In the genomic region with DNA sequence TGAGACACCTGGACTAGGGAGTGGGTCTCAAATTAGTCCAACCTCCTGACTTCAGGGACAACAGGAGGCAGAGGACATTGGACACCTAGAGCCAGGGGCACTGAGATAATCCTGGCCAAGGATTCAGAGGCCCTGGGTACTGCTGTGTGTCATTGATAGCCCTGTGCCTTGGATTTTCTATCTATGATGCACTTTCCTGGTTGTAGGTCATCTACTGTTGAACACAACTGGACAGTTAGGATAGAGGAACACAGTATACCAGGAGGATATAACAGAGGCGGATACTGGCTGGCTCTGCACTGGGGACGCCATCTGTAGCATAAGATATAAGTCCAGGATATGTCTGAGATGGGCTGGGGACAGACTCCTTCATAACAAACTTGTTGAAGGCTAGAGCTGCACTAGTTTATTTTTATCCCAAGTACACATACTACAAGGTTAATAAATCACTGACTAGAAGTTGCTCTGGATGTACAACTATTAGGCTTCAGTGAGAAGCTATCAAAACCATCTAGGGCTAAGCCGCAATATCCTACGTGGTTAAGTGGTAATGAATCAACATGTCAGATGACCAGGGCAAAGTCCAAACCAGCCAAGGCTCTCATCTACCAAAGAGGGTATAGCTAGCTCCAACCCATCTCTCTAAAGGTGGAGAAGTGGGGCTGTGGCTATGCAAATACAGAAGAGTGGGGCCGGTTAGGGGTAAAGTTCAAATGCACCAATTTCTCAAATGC, we compare ENCODE assay signal across 12 mouse cellular contexts.
DNase-seq lines count a peak whose midpoint lies in the region; ATAC-seq lines count a peak whose summit lies in the region.
"Had no signal": no experiment of that assay in that cellular context is flagged by ENCODE, and none has a peak within 500 bp of the region (broad histone marks: within the 10 kb centered on the region; RNA-seq: fewer than 3 reads in every experiment).

No protein-coding gene starts in this region.

- H3K4me3 ChIP-seq in heart, embryonic 11.5 days (ENCODE audit: low read depth, low read length) = no peak overlapping the region
- H3K4me3 ChIP-seq: forebrain, embryonic 15.5 days; liver, embryonic 13.5 days had no signal

- no peak overlapping the region for H3K9ac ChIP-seq in heart, embryonic 11.5 days (ENCODE audit: low read depth, low read length)
- H3K9ac ChIP-seq: forebrain, embryonic 15.5 days; liver, embryonic 13.5 days had no signal

- no peaks in the 10 kb centered on the region for H3K36me3 ChIP-seq in heart, embryonic 11.5 days (ENCODE audit: control insufficient read depth, insufficient read depth, low read length)
- H3K36me3 ChIP-seq: forebrain, embryonic 15.5 days; liver, embryonic 13.5 days had no signal

- H3K27me3 ChIP-seq in heart, embryonic 11.5 days (ENCODE audit: control insufficient read depth, insufficient read depth, low read length) = no peaks in the 10 kb centered on the region
- H3K27me3 ChIP-seq: forebrain, embryonic 15.5 days; liver, embryonic 13.5 days had no signal

- no peak for ATAC-seq in heart, embryonic 11.5 days (replicated peaks; ENCODE audit: insufficient number of reproducible peaks, low FRiP score, low TSS enrichment)
- ATAC-seq: forebrain, embryonic 15.5 days had no signal

- no peaks in the 10 kb centered on the region for H3K9me3 ChIP-seq in heart, embryonic 11.5 days (replicated peaks; ENCODE audit: control insufficient read depth, low read length)
- H3K9me3 ChIP-seq: forebrain, embryonic 15.5 days; liver, embryonic 13.5 days had no signal

- H3K4me2 ChIP-seq in heart, embryonic 11.5 days = no peak overlapping the region
- H3K4me2 ChIP-seq: forebrain, embryonic 15.5 days; liver, embryonic 13.5 days had no signal

- H3K27ac ChIP-seq in heart, embryonic 11.5 days (ENCODE audit: low read depth, low read length) = 0 out of 2 replicates have a peak overlapping the region, but pooled peaks have one; percentile 12
- H3K27ac ChIP-seq: forebrain, embryonic 15.5 days; liver, embryonic 13.5 days; macrophage had no signal

- no peak for DNase-seq in heart, adult 8-10 months (ENCODE audit: low spot score)
- peak; percentile 67 for DNase-seq in 416B (ENCODE audit: low read depth)
- DNase-seq in kidney, adult 11 months = peak; percentile 72
- DNase-seq in kidney, postnatal 36 days = peak; percentile 54 to 78
- DNase-seq in adrenal gland, postnatal 10 days = no peak
- no peak for DNase-seq in Muller cell, postnatal 12 days (ENCODE audit: inconsistent ontology term)
- DNase-seq in right cerebral cortex, postnatal 4 days = no peak
- DNase-seq: cerebellum, postnatal 36 days; liver, embryonic 13.5 days had no signal

- peaks cover 9% of the 10 kb centered on the region; the same call in 1 of the 2 replicates for H3K4me1 ChIP-seq in heart, embryonic 11.5 days (ENCODE audit: control insufficient read depth, insufficient read depth, low read length)
- H3K4me1 ChIP-seq: liver, embryonic 13.5 days had no signal

- WGBS in heart, embryonic 11.5 days (ENCODE audit: insufficient replicate concordance) = 80% methylated on average over 5 of the region's 5 CpGs

Comparison
In these comparisons a context has a peak if more than half of its experiments do, and no peak if none do; other contexts are left out.
1. DNase-seq: peak in 416B (single experiment), kidney, adult 11 months (single experiment) and kidney, postnatal 36 days (2 of 2); none in heart, adult 8-10 months (single experiment), adrenal gland, postnatal 10 days (single experiment), Muller cell, postnatal 12 days (single experiment) and right cerebral cortex, postnatal 4 days (single experiment).